Mouse (Mus musculus) midbrain, embryonic 16.5 days (tissue): Measurements from ENCODE around the gene Lrrc23. TPM values are rescaled to one million over a fixed set of nuclear protein-coding genes. Genes with fewer than 3 reads are reported as not detected.
A peak's percentile ranks its signal among the peaks of the same experiment; 100 is the strongest.

Experiments used
- ATAC-seq: fragments of 200-750 bp; cut with Nextera tagmentation; 2 replicates; pipeline ENCODE4 v1.8.0; 2017; ENCODE audit warnings: moderate TSS enrichment
- H3K27ac ChIP-seq: fragments of 300-500 bp; sonication (generic); 2 replicates; pipeline ENCODE4 v1.5.1; 2014; ENCODE audit warnings: mild to moderate bottlenecking, low read length, mixed read lengths
- H3K27me3 ChIP-seq: fragments of 300-500 bp; sonication (generic); 2 replicates; pipeline ENCODE4 v1.6.1; 2014; ENCODE audit warnings: low read depth, low read length, mixed read lengths; ENCODE audit not compliant: control insufficient read depth, insufficient read depth
- H3K36me3 ChIP-seq: fragments of 300-500 bp; sonication (generic); 2 replicates; pipeline ENCODE4 v1.6.1; 2014; ENCODE audit warnings: mild to moderate bottlenecking, low read length, moderate library complexity, mixed read lengths; ENCODE audit not compliant: control insufficient read depth, insufficient read depth
- H3K4me1 ChIP-seq: fragments of 300-500 bp; sonication (generic); 2 replicates; pipeline ENCODE4 v1.6.1; 2014; ENCODE audit warnings: mild to moderate bottlenecking, low read length, mixed read lengths; ENCODE audit not compliant: control insufficient read depth, insufficient read depth
- H3K4me2 ChIP-seq: fragments of 300-500 bp; sonication (generic); 2 replicates; pipeline ENCODE4 v1.6.1; 2014; ENCODE audit warnings: mild to moderate bottlenecking, low read length, mixed read lengths
- H3K4me3 ChIP-seq: fragments of 300-500 bp; sonication (generic); 2 replicates; pipeline ENCODE4 v1.5.1; 2014; ENCODE audit warnings: low read depth, mild to moderate bottlenecking, low read length, moderate library complexity, mixed read lengths
- H3K9ac ChIP-seq: fragments of 300-500 bp; sonication (generic); 2 replicates; pipeline ENCODE4 v1.6.1; 2014; ENCODE audit warnings: low read depth, low read length, mixed read lengths
- H3K9me3 ChIP-seq: fragments of 300-500 bp; sonication (generic); replicated peaks from 2 replicates; pipeline ENCODE4 v1.6.1; 2014; ENCODE audit warnings: mild to moderate bottlenecking, low read length, mixed read lengths; ENCODE audit not compliant: control insufficient read depth, poor library complexity, severe bottlenecking
- WGBS: fragments of 180-500 bp; shearing (Covaris S2); extraction: QIAGEN DNeasy Blood & Tissue Kit; methylation state at CpG from one replicate; pipeline ENCODE4 v1.1.7; 2014; 5-methylcytosine and 5-hydroxymethylcytosine counted together
- polyA plus RNA-seq: library from polyadenylated mRNA; unstranded; fragments of >200 nt; fragmentation: Nextera tagmentation; extraction: Ambion mirVana; gene quantifications from 2 replicates; pipeline ENCODE4 v1.2.1, GENCODE M21; 2015

Gene Lrrc23
- polyA plus RNA-seq, 1 experiment from 2014 or later = 5.7 TPM

- WGBS = 93% methylated on average over 8 of the region's 8 CpGs
- H3K4me2 ChIP-seq = no peak overlapping the region
- H3K27ac ChIP-seq = no peak overlapping the region
- no peaks in the 10 kb centered on the region for H3K27me3 ChIP-seq
- peaks cover 36% of the 10 kb centered on the region for H3K4me1 ChIP-seq
- no peak overlapping the region for H3K9ac ChIP-seq
- no peaks in the 10 kb centered on the region for H3K9me3 ChIP-seq
- no peak overlapping the region for H3K4me3 ChIP-seq
- no peak for ATAC-seq
- peaks cover 33% of the 10 kb centered on the region for H3K36me3 ChIP-seq
Observed at GRCm38 (mm10) chr6:124743647-124744046, 35.9 kb downstream of the Lrrc23 start.

GRCm38 (mm10) chr6:124742839-124743514, 36.5 kb downstream of the Lrrc23 start:
- peaks cover 38% of the 10 kb centered on the region for H3K4me1 ChIP-seq
- no peak overlapping the region; the same call in 1 of the 2 replicates for H3K27ac ChIP-seq
- no peaks in the 10 kb centered on the region for H3K9me3 ChIP-seq
- no peak overlapping the region for H3K4me3 ChIP-seq
- H3K4me2 ChIP-seq = no peak overlapping the region
- WGBS = 93% methylated on average over 15 of the region's 15 CpGs
- peaks cover 33% of the 10 kb centered on the region for H3K36me3 ChIP-seq
- ATAC-seq = no peak
- H3K27me3 ChIP-seq = no peaks in the 10 kb centered on the region
- H3K9ac ChIP-seq = no peak overlapping the region

GRCm38 (mm10) chr6:124741842-124742241, 37.7 kb downstream of the Lrrc23 start:
- no peaks in the 10 kb centered on the region for H3K27me3 ChIP-seq
- WGBS = 66% methylated on average over 3 of the region's 3 CpGs
- peak overlapping the region; percentile 79 for H3K4me2 ChIP-seq
- H3K9ac ChIP-seq = peak overlapping the region; percentile 56; the same call in 1 of the 2 replicates
- H3K4me3 ChIP-seq = peak overlapping the region; percentile 71
- peaks cover 24% of the 10 kb centered on the region for H3K36me3 ChIP-seq
- no peaks in the 10 kb centered on the region for H3K9me3 ChIP-seq
- H3K4me1 ChIP-seq = peaks cover 38% of the 10 kb centered on the region
- no peak for ATAC-seq
- peak overlapping the region; percentile 94 for H3K27ac ChIP-seq

- H3K4me2 ChIP-seq = peak within 1 kb of the TSS; percentile 79
- H3K27ac ChIP-seq = peak within 1 kb of the TSS; percentile 94
- no peaks in the 10 kb centered on the region for H3K9me3 ChIP-seq
- WGBS = under 1% methylated on average over 41 of the region's 41 CpGs
- H3K4me3 ChIP-seq = peak within 1 kb of the TSS; percentile 71
- H3K36me3 ChIP-seq = peaks cover 21% of the 10 kb centered on the region
- H3K9ac ChIP-seq = peak within 1 kb of the TSS; percentile 96
- peak; percentile 87 for ATAC-seq
- H3K27me3 ChIP-seq = no peaks in the 10 kb centered on the region
- peaks cover 33% of the 10 kb centered on the region for H3K4me1 ChIP-seq
Observed at GRCm38 (mm10) chr6:124740888-124741761, 38.4 kb downstream of the Lrrc23 start, which contains the start of gene Grcc10. TSS of gene Grcc10 (minus strand) at chr6:124741374.

GRCm38 (mm10) chr6:124740211-124740887, 39.2 kb downstream of the Lrrc23 start:
- peaks cover 29% of the 10 kb centered on the region for H3K4me1 ChIP-seq
- no peaks in the 10 kb centered on the region for H3K9me3 ChIP-seq
- H3K4me2 ChIP-seq = peak overlapping the region; percentile 79
- peak; percentile 32 for ATAC-seq
- WGBS = under 1% methylated on average over 29 of the region's 29 CpGs
- H3K4me3 ChIP-seq = peak overlapping the region; percentile 71
- H3K27me3 ChIP-seq = no peaks in the 10 kb centered on the region
- H3K9ac ChIP-seq = peak overlapping the region; percentile 96
- H3K27ac ChIP-seq = peak overlapping the region; percentile 94
- peaks cover 21% of the 10 kb centered on the region for H3K36me3 ChIP-seq

- ATAC-seq = no peak
- Histone ChIP-seq H3K27me3 (no peaks in the 10 kb centered on the region), H3K4me2 (peak overlapping the region; percentile 79; the same call in 1 of the 2 replicates), H3K4me3 (no peak overlapping the region; the same call in 1 of the 2 replicates), H3K9me3 (no peaks in the 10 kb centered on the region), H3K27ac (peak overlapping the region; percentile 94), H3K36me3 (peaks cover 17% of the 10 kb centered on the region), H3K9ac (no peak overlapping the region), H3K4me1 (peaks cover 25% of the 10 kb centered on the region)
- WGBS = 85% methylated on average over 10 of the region's 10 CpGs
Observed at GRCm38 (mm10) chr6:124739231-124739796, 40.2 kb downstream of the Lrrc23 start.

- 17% methylated on average over 15 of the region's 15 CpGs for WGBS
- H3K4me2 ChIP-seq = no peak within 1 kb of the TSS
- H3K9me3 ChIP-seq = no peaks in the 10 kb centered on the region
- peaks cover 25% of the 10 kb centered on the region for H3K4me1 ChIP-seq
- H3K4me3 ChIP-seq = no peak within 1 kb of the TSS
- no peaks in the 10 kb centered on the region for H3K27me3 ChIP-seq
- H3K36me3 ChIP-seq = peaks cover 12% of the 10 kb centered on the region
- H3K9ac ChIP-seq = 0 out of 2 replicates have a peak within 1 kb of the TSS, but pooled peaks have one; percentile 25
- peak within 1 kb of the TSS; percentile 94; the same call in 1 of the 2 replicates for H3K27ac ChIP-seq
- no peak for ATAC-seq
Observed at GRCm38 (mm10) chr6:124738511-124739023, 41.0 kb downstream of the Lrrc23 start, which contains the start of gene Ptpn6. TSS of gene Ptpn6 (minus strand) at chr6:124738714.

GRCm38 (mm10) chr6:124737040-124737439, 42.5 kb downstream of the Lrrc23 start:
- Histone ChIP-seq H3K9me3 (no peaks in the 10 kb centered on the region), H3K27ac (no peak overlapping the region), H3K4me3 (no peak overlapping the region), H3K27me3 (no peaks in the 10 kb centered on the region), H3K4me1 (peaks cover 24% of the 10 kb centered on the region), H3K4me2 (no peak overlapping the region), H3K36me3 (no peaks in the 10 kb centered on the region), H3K9ac (no peak overlapping the region)
- 93% methylated on average over 11 of the region's 11 CpGs for WGBS
- ATAC-seq = no peak
